Mouse (Mus musculus) urinary bladder, postnatal 36 days (tissue): ENCODE data around the gene Mfsd11.
A peak's percentile ranks its signal among the peaks of the same experiment; 100 is the strongest.

Experiments used
- DNase-seq, 2 experiments: peaks; one replicate each; pipeline ENCODE4 v3.0.0; 2022; ENCODE audit warnings: low spot score in 2 of 2, mixed read lengths in 1 of 2

Mfsd11 gene

DNA sequence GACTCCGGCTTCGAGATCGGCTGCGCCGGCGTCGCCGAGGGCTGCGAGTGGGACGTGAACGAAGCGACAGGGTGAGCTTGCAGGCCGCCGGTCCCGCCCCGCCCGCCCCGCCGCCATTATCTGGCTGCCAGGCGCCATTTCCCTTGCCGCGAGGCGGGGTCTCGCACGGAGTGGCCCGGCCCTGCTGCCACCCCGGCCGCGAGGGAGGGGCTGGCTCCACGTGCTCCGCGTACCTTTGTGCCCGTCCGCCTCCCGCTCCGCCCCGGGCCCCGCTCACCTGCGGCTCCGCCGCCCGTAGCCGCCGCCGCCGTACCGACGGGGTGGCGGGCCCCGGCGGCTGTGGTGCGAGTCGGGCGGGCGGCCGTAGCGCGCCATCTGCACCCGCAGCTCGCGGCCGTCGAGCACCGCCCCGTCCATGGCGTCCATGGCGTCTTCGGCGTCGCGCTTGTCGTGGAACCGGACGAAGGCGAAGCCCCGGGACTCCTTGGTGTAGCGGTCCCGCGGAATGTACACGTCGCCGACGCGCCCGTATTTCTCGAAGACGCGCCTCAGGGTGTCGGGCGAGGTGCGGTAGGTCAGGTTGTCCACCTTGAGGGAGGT is at the start of gene Mfsd11:
Mfsd11 (plus strand) TSS at position 150 of the 600 bp plus-strand sequence.
- peak; percentile 77 to 85 for DNase-seq

GRCm38 (mm10) chr11:116802709-116803108 is 49.5 kb upstream of the Mfsd11 start:
- no peak for DNase-seq

- no peak for DNase-seq
Observed at GRCm38 (mm10) chr11:116806136-116807071, 45.8 kb upstream of the Mfsd11 start.

DNA sequence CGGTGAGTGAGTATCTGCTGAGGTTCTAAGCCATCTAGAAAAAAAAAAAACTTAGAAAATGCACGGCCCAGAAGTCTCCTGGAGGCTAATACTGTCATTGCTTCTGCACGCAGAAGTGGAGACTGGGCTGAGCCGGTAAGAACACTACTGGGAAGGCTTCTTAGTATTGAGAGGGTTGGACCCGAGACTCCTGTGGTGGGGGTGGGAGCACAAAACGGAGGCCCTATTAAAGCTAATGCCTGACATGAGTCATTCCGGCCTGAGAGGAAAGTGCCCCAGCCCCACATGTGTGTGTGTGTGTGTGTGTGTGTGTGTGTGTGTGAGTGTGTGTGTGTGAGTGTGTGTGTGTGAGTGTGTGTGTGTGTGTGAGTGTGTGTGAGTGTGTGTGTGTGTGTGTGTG is 45.1 kb upstream of the Mfsd11 start:
- DNase-seq = no peak

GRCm38 (mm10) chr11:116807526-116807925 is 44.7 kb upstream of the Mfsd11 start:
- no peak for DNase-seq

GRCm38 (mm10) chr11:116807938-116808606 is 44.2 kb upstream of the Mfsd11 start:
- peak; percentile 82 to 85 for DNase-seq

DNA sequence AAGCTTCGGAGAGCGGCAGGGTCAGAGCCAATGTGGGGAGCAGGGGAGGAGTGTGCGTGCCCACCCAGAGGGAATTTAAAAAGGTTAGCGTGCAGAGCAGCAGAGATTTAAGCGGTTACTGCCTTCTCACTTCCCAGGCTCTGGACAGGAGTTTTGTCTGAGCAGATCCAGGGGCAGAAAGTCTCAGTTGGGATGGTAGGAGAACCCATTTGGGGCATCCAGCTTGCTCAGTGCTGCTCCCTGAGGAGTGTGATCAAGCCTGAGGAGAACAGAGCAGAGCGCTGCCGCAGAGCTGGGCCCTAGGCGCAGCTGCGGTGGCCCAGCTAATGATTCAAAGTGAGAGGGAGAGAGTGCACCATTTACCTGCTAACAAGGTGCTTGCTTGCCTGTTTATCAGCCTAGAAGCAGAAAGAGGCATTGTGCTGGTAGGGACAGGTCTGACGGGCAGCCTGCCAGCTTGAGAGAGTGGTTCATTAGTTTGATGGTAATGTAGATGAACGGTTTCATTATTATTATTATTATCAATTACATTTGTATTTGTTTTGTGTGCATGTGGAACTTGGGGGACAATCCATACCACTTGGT is 43.3 kb upstream of the Mfsd11 start:
- no peak for DNase-seq

DNA sequence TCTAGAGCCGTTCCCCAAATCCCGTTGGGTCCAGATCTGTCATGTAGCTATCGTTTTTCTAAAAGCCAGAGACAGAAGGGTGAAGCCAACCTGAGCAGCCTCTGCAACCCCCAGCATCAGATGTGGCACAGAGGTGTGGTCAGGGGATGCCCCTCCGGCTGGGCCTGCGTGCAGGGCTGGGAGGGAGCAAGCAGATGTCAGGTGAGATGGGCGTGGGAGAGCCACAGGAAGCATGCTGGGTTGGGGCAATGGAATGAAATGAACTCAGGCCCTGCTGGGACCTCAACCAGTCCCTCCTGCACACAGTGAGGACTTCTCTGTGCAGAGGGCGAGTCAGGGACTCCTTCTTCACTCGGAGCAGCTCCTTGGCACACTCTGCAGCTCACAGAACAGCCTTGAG is 42.7 kb upstream of the Mfsd11 start:
- DNase-seq = no peak

GRCm38 (mm10) chr11:116810528-116810927 is 41.7 kb upstream of the Mfsd11 start:
- DNase-seq = no peak

GRCm38 (mm10) chr11:116810983-116811901 is 41.0 kb upstream of the Mfsd11 start:
- no peak for DNase-seq

DNA sequence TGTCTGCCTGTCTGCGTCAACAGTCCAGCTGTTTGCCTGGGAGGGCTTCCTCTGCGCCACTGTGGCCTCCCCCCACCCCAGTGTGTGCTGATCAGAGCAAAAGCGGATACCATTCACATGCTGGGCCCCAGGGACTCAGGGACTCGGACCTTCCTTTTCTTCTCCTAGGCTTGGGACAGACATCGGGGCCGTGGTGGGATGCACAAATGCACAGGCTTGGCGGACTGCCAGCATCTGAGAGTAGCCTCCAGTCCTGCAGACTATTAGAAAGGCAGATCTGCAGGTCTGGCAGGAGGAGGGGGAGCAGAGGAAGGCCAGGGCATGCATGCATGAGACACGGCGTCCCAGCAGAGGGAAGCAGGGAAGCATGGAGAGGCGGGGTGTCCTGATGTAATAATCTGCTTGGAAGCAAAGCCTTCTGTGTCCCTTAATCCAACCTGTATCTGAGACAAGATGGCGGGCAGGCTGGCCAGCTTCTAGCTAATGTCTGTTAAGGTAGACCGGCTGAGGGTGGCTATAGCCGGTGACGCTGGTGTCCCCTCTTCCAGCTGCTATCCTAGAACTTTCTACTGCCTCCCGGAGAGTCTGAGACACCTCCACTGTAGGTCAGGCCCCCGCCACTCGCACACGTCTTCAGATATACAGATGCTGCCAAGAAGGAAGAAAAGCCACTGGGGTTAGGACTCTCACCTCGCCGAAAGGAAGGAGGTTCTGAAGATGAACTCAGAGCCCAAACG is 39.3 kb upstream of the Mfsd11 start:
- DNase-seq = no peak

GRCm38 (mm10) chr11:116813610-116814009 is 38.6 kb upstream of the Mfsd11 start:
- DNase-seq = no peak

GRCm38 (mm10) chr11:116814076-116814883 is 38.0 kb upstream of the Mfsd11 start:
- peak; percentile 31 to 48 for DNase-seq

DNA sequence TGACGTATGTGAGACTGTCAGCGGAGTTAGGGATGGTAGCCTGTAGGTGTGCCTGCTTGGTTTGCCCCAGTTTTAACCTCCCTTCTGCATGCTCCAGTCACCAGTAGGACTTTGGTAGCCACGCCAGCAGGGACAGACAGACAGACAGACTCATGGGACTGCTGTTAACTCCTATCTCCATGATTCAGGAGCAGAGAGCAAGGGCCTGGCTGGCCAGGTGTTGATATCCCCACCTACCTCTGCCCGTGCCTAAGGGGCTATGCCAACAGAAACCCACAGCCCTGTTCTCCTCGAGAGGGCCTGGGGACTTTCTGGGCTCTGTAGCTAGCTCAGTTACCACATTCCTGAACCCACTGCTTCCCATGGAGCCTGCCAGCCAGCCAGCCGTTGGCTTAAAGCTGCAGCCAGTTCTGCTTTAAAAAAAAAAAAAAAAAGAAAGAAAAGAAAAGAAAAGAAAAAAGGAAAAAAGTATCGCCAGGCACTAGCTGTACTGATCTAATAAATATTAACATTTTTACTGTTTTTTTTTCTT is 37.3 kb upstream of the Mfsd11 start:
- DNase-seq = no peak

DNA sequence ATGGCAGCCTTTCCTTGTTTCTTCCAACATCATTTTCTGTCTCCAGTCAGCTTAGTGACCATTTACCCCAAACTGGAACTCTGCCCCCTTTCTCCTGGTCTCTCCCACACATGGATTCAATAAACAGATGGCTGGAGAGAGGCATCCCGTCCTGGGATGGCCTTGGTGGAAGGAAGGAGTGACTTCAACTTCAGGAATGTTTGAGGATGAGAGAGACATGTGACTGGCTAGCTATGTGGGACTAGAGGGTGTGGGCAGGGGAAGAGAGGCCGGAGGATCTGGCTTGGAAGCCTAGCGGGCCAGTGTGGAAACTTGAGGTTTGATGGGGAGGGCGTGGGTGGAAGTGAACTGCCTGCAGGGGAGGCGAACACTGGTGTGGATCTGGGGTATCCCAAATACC is 35.5 kb upstream of the Mfsd11 start:
- peak in 1 of 2 experiments; percentile 41 for DNase-seq

DNA sequence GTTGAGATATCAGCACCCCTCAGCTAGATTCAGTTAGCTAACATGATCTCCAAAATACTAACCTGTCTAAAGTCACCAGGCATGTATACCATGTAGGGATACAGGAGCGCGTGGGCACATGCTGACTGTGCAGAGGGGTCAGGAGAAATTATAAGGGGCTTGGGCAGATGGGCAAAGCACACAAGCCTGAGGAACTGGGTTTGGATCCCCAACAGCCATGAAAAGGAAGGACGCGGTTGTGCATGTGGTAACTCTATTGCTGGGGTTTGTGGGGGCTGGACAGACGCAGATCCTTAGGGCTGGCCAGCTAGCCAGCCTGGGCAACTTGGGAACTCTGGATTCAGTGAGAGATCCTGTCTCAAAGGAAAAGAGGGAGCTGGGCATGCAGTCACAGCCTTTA is 34.7 kb upstream of the Mfsd11 start:
- no peak for DNase-seq

DNA sequence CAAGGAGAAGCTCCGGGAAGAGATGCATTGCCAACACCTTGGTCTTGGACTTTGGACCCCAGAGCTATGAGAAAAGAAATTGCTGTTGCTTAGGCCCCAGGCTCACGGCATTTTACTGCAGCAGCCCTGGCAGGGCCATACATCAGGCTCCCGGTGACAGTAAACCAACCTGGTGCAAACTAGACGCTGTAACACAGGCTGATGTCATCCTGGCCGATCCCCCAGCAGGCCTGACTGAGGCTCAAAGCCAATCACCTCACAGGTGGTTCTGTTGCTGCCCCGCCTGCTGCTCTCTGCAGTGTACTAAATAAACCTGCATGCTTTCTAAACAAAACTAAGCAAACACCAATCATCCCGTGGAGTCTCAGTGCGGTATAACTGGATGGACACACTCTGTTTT is 33.5 kb upstream of the Mfsd11 start:
- no peak for DNase-seq

DNA sequence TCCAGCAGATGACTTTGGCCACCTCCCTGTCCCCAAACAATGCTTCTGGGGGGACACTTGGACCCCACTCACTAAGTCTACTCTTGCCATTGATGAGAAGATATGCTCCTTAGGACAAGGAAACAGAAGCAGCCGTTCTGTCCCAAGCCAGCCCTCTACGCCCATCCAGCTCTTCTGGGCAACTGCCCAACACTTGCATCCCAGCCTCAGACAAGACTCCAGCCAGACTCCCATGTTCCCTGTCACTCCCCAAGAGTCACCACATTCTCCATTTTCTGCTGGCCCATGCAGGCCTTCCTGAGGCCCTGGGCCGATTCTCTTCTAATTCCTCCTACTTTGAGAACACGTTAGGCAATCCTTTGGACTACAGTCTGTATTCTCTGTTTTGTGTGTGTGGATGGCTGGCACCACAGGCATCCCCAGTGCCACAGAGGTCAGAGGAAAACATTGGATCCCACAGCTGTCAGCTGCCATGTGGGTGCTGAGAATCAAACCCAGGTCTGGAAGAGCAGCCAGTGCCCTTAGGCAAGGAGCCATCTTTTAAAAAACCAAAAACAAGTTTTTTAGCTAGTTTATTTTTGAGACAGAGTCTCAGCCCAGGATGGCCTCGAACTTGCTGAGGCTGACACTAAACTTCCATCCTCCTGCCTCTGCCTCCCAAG is 32.2 kb upstream of the Mfsd11 start:
- DNase-seq = no peak
